Comparison of ENCODE assay signal across 23 mouse cellular contexts in genomic region chrX:139796037-139796436, GRCm38 (mm10). TPM values are rescaled to one million over a fixed set of nuclear protein-coding genes. Genes with fewer than 3 reads are reported as not detected.
"Had no signal": no experiment of that assay in that cellular context is flagged by ENCODE, and none has a peak within 500 bp of the region (broad histone marks: within the 10 kb centered on the region; RNA-seq: fewer than 3 reads in every experiment).

No protein-coding gene starts in this region.

- H3K4me1 ChIP-seq: neural tube, embryonic 15.5 days; stomach, embryonic 15.5 days had no signal

- DNase-seq: retina, postnatal 1 day; right cerebral cortex, adult 18-20 months; right cerebral cortex, postnatal 14 days; right cerebral cortex, postnatal 25 days; right cerebral cortex, postnatal 4 days; spleen, adult 18-20 months; thymus, adult 18-20 months; thymus, adult 2 months; thymus, postnatal 14 days; thymus, postnatal 25 days; thymus, postnatal 36 days; thymus, postnatal 4 days had no signal

- H3K36me3 ChIP-seq: neural tube, embryonic 15.5 days; stomach, embryonic 15.5 days had no signal

- H3K27ac ChIP-seq: neural tube, embryonic 15.5 days; stomach, embryonic 15.5 days; stomach, postnatal 0 days had no signal

- H3K9me3 ChIP-seq: neural tube, embryonic 15.5 days; stomach, embryonic 15.5 days had no signal

- H3K4me3 ChIP-seq: neural tube, embryonic 15.5 days; stomach, embryonic 15.5 days had no signal

- H3K4me2 ChIP-seq: neural tube, embryonic 15.5 days; stomach, embryonic 15.5 days had no signal

- H3K27me3 ChIP-seq: stomach, embryonic 15.5 days had no signal

- H3K9ac ChIP-seq: neural tube, embryonic 15.5 days; stomach, embryonic 15.5 days had no signal

RNA-seq across cellular contexts. Expression of gene Cldn2, which starts 4.6 kb away (rescaled TPM):
- total RNA-seq: neutrophil, adult 5-6 weeks had no signal
- polyA plus RNA-seq: neural tube, embryonic 14.5 days had no signal

RNA-seq across cellular contexts. Expression of gene Ripply1, which starts 13.9 kb away (rescaled TPM):
- total RNA-seq: neutrophil, adult 5-6 weeks had no signal
- polyA plus RNA-seq: neural tube, embryonic 14.5 days; small intestine, adult 2 months; spleen, adult 2 months; stomach, embryonic 14.5 days; stomach, embryonic 15.5 days; stomach, postnatal 0 days; testis, adult 2 months; thymus, postnatal 0 days; urinary bladder, adult 2 months had no signal
